ENCODE assay signal across 12 mouse cellular contexts in the genomic region with DNA sequence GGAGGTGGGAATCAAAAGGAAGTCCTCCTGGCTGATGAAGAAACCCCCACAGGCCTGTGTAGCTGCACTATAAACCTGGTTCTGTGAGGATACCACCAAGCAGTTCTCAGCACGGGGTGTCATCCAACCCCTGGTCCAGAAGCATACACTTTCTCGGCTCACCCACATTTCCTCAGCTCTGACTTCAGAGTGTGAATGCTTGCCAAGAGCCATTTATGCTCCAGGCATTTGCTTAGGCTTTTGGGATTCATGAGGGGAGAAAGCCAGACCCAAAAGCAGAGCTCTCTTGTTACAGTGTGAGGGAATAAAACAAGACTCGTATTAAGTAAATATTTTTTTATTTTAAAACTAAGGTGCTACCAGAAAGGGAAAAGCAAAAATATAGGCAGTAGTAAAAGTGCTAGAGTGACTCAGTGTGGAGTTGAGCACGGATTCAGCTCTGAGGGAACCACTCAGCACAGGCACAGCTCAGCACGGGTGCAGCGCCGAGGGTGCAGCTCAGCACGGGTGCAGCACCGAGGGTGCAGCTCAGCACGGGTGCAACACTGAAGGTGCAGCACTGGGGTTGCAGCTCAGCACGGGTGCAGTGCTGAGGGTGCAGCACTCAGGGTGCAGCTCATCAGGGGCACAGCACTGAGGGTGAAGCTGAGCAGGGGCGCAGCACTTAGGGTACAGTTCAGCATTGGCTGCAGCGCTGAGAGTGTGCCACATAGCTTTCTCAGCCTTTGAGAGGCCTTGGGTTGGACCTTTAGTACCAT.
DNase-seq lines count a peak whose midpoint lies in the region; ATAC-seq lines count a peak whose summit lies in the region.
"Had no signal": no experiment of that assay in that cellular context is flagged by ENCODE, and none has a peak within 500 bp of the region (broad histone marks: within the 10 kb centered on the region; RNA-seq: fewer than 3 reads in every experiment).

No protein-coding gene starts in this region.

- intact Hi-C loops in left cerebral cortex, postnatal 14 days (cut with DNase I) = no loop called here
- intact Hi-C loops in left cerebral cortex, postnatal 4 days (cut with DNase I) = no loop called here

- DNase-seq in frontal cortex, postnatal 14 days (ENCODE audit: low spot score in 2 of 2) = no peak
- peak; percentile 25 to 43 for DNase-seq in left cerebral cortex, postnatal 14 days (ENCODE audit: low spot score in 2 of 2)
- no peak for DNase-seq in left cerebral cortex, postnatal 4 days
- DNase-seq in thymus, postnatal 4 days = peak; percentile 5
- DNase-seq in thymus, postnatal 0 days (ENCODE audit: low spot score) = no peak
- no peak for DNase-seq in layer of hippocampus, postnatal 25 days (ENCODE audit: extremely low spot score in 1 of 2, low spot score in 1 of 2)
- no peak for DNase-seq in adrenal gland, adult 2 months
- DNase-seq: cerebellum, postnatal 25 days; liver; thymus, adult 18-20 months had no signal

- peak; percentile 86 for ATAC-seq in frontal cortex, adult (ENCODE audit: low TSS enrichment)
- ATAC-seq: Patski had no signal

Comparison
In these comparisons a context has a peak if more than half of its experiments do, and no peak if none do; other contexts are left out.
1. DNase-seq: peak in left cerebral cortex, postnatal 14 days (2 of 2) and thymus, postnatal 4 days (single experiment); none in frontal cortex, postnatal 14 days (0 of 2), left cerebral cortex, postnatal 4 days (single experiment), thymus, postnatal 0 days (single experiment), layer of hippocampus, postnatal 25 days (0 of 2) and adrenal gland, adult 2 months (single experiment).